Mouse (Mus musculus) urinary bladder, postnatal 0 days (tissue): ENCODE results near the gene Cfap97d2. TPM values are rescaled to one million over a fixed set of nuclear protein-coding genes. Genes with fewer than 3 reads are reported as not detected.

ENCODE experiments used
- polyA plus RNA-seq: library from polyadenylated mRNA; unstranded; fragments of >200 nt; fragmentation: Nextera tagmentation; extraction: Ambion mirVana; gene quantifications from 2 replicates; pipeline ENCODE4 v1.2.1, GENCODE M21; 2015

Gene Cfap97d2
- polyA plus RNA-seq, result not detected in 2 replicates

GRCm38 (mm10) chr8:13705668-13706067 is at the start of gene Cfap97d2:
Gene Cfap97d2 (plus strand): TSS chr8:13705889.

GRCm38 (mm10) chr8:13677413-13677883 is 28.2 kb upstream of the Cfap97d2 start, which contains the start of gene Rasa3:
Gene Rasa3 (minus strand): TSS chr8:13677603.

GRCm38 (mm10) chr8:13756982-13757804 is 51.5 kb downstream of the Cfap97d2 start, which contains the start of gene Cdc16:
Gene Cdc16 (plus strand): TSS chr8:13757676.

GRCm38 (mm10) chr8:13785250-13785763 is 79.6 kb downstream of the Cfap97d2 start, which contains the start of gene Upf3a:
Gene Upf3a (plus strand): TSS chr8:13785615.

Other genes starting within 250 kb of the Cfap97d2 start
- gene Gas6, start 211.4 kb upstream of the Cfap97d2 start, polyA plus RNA-seq, result 89.9 and 102 TPM in 2 replicates
- gene 1700029H14Rik, start 143.4 kb upstream of the Cfap97d2 start, polyA plus RNA-seq, result not detected in 2 replicates
- gene Rasa3, start 28.3 kb upstream of the Cfap97d2 start, polyA plus RNA-seq, result 54.2 and 58.0 TPM in 2 replicates
- gene Cdc16, start 51.8 kb downstream of the Cfap97d2 start, polyA plus RNA-seq, result 90.6 and 99.0 TPM in 2 replicates
- 29.1 and 31.5 TPM in 2 replicates for gene Upf3a, start 79.7 kb downstream of the Cfap97d2 start, polyA plus RNA-seq
- not detected in 2 replicates for gene AF366264, start 132.5 kb downstream of the Cfap97d2 start, polyA plus RNA-seq
- 11.9 and 13.8 TPM in 2 replicates for gene Champ1, start 163.8 kb downstream of the Cfap97d2 start, polyA plus RNA-seq
- 19.1 and 20.4 TPM in 2 replicates for gene Coprs, start 184.4 kb downstream of the Cfap97d2 start, polyA plus RNA-seq